Mouse (Mus musculus): Measurements from ENCODE around the gene Fbxo42.

The Fbxo42 gene

GRCm38 (mm10) chr4:141147112-141148008, at the start of gene Fbxo42:
Gene Fbxo42, plus strand, starts transcription at chr4:141147913.
- DNase-seq = peak; percentile 95 to 98

DNA sequence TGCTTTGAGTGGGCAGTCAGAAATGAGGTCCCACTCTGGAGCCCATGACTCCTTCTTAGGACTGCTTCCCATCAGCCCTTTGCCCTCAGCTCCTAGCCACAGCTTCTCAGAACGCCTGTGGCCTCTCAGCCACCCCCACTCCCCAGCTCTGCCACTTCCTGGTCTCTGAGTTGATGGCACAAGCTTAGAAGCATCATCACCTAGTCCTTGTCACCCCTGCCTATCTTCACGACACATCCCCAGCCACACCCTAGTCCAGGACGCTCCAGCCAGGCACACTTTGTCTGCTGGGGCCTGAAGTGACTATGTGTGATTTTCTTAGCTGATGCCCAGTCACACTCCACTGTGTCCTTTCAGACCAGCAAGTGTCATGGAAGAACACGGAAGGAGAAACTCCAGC, 48.8 kb upstream of the Fbxo42 start:
- no peak for DNase-seq

GRCm38 (mm10) chr4:141099956-141100355, 47.8 kb upstream of the Fbxo42 start:
- DNase-seq = no peak

GRCm38 (mm10) chr4:141101291-141101690, 46.4 kb upstream of the Fbxo42 start:
- DNase-seq = no peak

DNA sequence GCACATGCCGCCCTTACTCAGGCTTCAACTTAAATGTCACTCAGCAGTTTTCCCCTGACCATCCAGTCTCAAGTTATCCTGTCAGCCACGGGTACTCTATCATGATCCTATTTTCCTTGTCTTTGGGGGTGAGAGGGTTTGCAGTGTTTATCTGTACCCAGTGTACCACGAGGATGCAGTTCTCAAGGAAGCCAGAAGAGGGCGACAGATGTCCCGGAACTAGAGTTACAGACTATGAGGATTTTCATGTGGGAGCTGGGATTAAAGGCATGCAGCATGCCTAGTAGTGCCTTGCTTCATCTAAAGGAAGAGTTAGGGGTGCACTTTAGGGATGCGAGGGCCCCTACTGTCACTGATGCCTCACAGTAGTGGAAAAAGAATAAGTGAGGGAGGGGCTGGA, 45.9 kb upstream of the Fbxo42 start:
- DNase-seq = peak; percentile 28 to 40

DNA sequence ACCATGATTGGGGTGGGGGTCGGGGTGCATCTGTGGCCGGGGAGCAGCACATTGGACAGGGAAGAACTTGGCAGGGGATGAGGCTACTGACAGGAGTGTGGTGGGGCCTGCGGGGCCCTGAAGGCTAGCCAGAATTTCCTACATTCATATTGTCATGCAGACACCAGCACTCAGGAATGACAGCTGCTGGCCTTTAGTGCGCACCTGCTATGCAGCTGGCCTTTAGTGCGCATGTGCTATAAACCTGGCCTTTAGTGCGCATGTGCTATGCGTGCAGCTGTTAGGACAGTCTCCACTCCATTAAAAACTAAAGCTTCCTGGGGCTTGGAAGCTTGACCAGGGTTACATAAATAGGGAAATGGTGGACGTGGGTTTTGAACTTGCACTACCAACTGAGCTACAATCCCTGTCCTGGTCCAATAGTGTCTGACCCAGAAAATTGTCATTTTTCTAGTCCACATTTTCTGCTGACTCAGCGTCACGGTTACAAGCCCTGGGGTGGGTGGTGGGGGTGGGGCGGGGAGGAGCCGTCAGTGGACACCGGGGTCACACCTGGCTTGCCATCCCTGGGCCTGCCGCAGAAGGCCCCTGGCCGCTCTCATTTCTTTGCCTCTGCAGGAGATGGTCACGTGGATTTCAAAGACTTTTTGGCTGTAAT, 41.1 kb upstream of the Fbxo42 start:
- no peak for DNase-seq

DNA sequence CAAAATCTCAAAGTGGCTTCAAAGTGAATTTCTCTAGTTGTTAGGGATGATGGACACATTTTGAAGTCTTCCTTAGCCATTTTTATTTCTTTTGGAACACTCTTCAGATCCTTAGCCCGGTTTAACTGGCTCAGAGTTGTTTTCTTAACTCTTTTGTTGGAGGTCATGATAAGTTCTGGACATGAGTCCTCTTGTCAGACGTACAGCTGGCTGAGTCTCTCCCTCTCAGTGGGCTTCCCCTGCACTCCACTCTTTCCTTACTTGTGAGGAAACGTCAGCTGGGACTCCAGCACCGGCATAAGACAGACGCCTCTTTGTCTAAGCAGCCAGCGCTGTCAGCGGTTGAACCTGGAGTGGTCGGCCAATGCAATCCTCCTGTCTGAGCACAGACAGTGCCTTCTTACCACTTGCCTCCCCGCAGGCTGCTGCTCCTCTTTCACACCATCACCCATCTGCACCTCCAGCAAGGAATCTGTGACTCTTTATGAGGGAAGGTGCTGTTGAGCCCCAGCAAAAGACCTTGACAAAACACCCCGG, 39.4 kb upstream of the Fbxo42 start:
- no peak for DNase-seq

GRCm38 (mm10) chr4:141113831-141114230, 33.9 kb upstream of the Fbxo42 start:
- no peak for DNase-seq

GRCm38 (mm10) chr4:141114521-141114981, 33.2 kb upstream of the Fbxo42 start:
- no peak for DNase-seq

DNA sequence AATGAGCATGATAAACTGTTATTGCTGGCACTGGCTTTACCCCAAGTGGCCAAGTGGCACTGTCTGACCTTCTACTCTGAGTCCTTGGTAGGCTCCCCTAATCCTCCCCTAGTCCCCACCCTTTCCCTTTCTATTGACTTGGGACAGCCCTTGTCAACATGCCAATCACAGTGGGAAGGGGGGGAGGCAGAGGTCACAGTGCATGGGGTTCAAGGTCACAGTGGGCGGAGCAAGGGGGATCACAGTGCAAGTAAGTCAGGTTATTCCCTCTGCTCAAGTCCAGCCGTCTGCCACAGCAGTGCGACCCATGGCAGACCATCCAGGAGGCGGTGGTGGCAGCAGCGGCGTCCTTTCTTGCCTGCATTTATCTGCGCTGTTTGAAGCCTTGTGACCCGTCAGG, 32.3 kb upstream of the Fbxo42 start:
- DNase-seq = no peak

DNA sequence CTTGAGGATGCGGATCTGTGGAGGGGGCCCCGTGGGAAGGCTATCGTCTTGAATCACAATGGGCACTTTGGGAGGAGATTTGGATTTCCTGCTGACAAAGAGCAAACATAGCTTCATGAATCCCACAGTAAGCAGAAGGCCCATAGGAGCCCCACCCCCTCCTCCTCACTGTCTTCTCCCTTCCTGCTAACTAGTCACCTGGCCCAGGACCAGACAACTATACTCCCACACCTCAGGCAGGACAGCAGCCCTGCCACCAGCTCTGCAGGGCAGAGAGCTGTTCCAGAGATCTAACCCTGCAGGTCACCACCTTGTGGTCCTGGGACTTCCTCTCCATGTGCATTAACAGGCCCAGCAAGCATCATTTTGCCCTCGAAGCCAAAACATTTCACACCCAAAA, 29.0 kb upstream of the Fbxo42 start:
- no peak for DNase-seq

DNA sequence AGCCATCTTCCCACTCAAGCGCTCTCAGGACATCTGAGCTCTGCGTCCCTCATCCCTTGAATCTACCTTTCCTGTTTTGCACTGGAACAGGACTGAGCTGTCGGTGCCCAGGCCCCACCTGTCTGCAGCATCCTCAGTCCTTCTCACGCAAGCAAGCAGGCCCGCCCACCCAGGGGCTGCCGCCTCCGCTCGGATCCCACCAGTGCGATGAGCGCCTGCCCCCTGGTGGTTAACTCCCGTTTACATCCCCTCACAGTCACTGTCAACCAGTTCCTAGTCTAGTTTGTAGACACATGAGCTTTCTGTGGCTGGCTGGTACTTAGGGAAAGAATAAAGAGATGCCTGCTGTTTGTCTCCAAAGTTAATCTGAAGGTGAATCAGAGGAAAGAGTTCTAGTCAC, 27.0 kb upstream of the Fbxo42 start:
- DNase-seq = peak; percentile 56 to 62

- no peak for DNase-seq
Measured at GRCm38 (mm10) chr4:141122663-141123062, 25.1 kb upstream of the Fbxo42 start.

GRCm38 (mm10) chr4:141123065-141123464, 24.6 kb upstream of the Fbxo42 start:
- no peak for DNase-seq

- no peak for DNase-seq
Measured at GRCm38 (mm10) chr4:141129190-141129710, 18.5 kb upstream of the Fbxo42 start.

DNA sequence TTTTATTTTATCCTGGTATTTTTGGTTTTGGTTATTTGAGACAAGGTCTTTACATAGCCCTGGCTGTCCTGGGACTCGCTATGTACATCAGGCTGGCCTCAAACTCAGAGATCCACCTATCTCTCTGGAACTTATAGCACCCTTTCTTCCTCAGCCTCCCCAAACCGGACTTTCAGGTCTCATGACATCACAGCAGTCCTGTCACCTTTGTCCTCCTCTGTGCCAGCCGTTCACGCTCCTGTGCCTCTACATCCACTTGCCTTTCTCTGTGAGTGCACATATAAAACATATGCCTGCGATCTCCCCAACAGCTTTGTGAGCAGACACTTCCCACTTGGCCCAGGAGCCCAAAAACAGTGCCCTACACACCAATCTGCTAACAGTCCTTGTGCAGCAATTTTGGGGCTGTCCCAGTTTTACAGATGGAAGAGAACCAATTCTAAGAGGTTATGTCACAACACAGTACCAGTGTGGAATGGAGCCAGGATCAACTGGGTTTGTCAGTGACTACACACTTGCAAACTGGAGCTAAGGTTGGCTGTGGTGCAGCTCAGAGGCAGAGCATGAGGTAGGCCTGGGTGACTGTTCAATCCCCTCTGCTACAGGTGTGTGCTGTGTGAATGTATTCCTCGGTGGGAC, 16.9 kb upstream of the Fbxo42 start:
- no peak for DNase-seq

DNA sequence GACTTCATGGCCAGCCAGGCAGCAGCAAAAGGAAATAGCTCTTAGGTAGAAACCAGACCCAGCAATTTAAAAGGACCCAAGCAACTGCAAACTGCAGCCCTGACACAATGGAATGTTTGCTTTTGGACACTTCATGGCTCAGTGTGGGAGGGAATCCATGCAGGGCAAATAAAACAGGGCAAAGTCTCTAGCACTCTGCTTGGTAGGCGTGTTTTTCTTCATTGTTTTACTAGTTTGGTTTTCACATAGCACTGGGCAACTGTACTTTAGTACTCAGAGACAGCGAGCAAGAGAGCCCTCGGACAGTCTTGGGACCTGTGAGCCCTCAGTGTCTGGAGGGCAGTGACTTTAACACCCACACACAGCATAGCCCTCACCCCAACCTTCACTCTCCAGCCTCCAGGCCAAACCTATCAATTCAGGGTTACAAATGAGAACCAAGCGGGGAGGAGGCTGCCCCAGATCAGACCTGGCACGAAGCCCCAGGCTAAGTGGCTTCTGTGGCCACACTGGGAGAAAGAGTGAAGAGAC, 16.1 kb upstream of the Fbxo42 start:
- no peak for DNase-seq

- no peak for DNase-seq
Measured at GRCm38 (mm10) chr4:141132191-141132590, 15.5 kb upstream of the Fbxo42 start.

- no peak for DNase-seq
Measured at GRCm38 (mm10) chr4:141133227-141133626, 14.5 kb upstream of the Fbxo42 start.

GRCm38 (mm10) chr4:141134031-141134441, 13.7 kb upstream of the Fbxo42 start:
- DNase-seq = no peak

- peak; percentile 60 to 61 for DNase-seq
Measured at GRCm38 (mm10) chr4:141134751-141135530, 12.8 kb upstream of the Fbxo42 start.

- no peak for DNase-seq
Measured at GRCm38 (mm10) chr4:141136126-141136525, 11.6 kb upstream of the Fbxo42 start.
